Mouse (Mus musculus) fibroblast of lung, adult 2 months (primary cell): ENCODE measurements at regions not wholly inside any gene's neighbourhood (a gene's known extent, or its start where the extent isn't known, plus 50 kb on each side); places are given as distances from the start of the nearest gene placed in this dataset.
A peak's percentile ranks its signal among the peaks of the same experiment; 100 is the strongest.

Source experiments
- DNase-seq: peaks from one replicate; pipeline ENCODE4 v3.0.0-alpha.2; 2011; ENCODE audit warnings: low read depth

GRCm38 (mm10) chr3:57228400-57228799 is 73.4 kb downstream of the Tm4sf1 start:
- no peak for DNase-seq

- DNase-seq = no peak
Observed at GRCm38 (mm10) chr3:57223773-57224172, 78.0 kb downstream of the Tm4sf1 start.

DNA sequence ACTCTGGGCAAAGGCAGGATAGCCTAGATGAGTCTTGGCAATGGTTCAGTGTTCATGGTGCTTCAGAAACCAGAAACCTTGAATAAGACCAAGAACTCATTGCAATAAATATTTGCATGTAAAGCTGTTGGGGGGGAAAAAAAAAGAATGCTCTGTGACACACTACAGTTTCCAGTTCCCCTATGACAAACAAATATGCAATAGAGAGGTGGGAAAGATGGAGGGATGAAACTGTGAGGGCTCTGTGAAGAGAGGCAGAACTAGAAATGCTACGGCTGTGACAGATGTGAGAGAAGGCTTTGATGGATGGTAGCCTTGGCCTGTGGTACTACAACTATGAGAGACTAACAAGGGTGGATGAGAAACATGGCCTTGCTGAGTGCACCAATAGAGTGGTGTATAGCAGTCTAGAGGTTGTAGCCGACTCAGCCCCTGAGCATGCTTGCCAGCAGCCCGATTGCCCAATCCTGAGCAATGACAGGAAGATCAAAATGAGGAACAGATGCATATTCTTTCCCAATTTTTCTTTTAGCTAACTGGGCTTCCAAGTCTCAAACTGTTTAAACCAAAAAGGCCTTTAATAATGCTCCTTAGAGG is 79.4 kb downstream of the Tm4sf1 start:
- DNase-seq = peak; percentile 79

DNA sequence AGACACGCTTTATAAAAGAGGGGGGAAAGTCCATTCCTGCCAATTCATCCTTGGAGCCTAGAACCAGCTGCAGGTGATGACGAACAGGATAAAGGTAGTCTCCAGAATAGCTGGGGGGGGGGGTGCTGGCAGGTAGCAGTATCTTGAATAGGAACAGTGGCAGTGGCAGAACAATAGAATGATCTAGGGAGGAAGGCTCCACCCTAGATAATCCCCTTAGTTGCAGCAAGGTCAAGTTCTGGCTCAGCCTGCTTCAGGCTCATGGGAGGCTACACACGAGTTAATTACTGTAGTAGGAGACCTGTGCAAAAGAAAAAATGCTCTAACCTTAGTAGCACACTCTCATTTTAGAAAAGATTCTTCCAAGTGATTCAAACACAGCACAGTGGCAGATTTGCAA is 83.4 kb downstream of the Tm4sf1 start:
- no peak for DNase-seq

GRCm38 (mm10) chr3:57204066-57204723 is 97.6 kb downstream of the Tm4sf1 start:
- DNase-seq = peak; percentile 68

DNA sequence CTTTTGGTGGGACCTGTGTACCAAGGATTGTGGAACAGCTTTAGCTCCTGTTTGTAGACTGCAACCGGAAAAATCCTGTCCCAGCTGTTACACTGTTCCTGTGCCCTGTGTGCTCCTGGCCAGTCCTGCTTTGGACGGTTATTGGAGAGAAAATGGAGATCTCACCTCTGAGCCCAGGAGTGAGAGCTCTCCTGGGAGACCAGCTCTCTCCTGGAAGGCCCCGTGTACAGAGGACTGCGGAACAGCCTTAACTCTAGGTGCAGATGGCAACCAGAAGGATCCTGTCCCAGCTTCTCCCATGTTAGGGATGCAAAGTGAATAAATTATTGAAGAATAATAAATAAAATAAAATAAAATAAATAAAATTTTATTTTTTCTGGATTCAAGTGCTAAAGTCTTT is 98.4 kb downstream of the Tm4sf1 start:
- DNase-seq = no peak

DNA sequence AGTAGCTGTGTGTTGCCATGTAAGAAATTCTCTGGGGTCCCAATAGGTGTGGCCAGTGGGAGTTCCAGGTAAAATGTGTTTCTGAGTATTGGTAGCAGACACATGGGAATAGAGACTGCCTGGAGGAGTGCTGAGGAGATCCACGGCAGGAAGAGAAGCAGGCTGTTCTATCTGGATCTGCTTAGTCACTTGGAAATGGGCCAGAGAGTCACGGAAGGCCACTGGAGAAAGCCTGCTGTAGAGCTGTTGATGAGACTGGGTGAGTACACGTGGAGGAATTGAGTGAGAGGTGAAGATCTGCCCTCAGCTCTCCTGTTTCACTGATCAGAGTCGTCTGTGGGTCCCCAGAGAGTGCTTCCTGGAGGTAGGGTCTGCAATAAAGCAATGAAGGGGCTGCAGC is 120.2 kb downstream of the Tm4sf1 start:
- no peak for DNase-seq

- DNase-seq = no peak
Observed at GRCm38 (mm10) chr3:57153177-57153948, 148.4 kb downstream of the Tm4sf1 start.

DNA sequence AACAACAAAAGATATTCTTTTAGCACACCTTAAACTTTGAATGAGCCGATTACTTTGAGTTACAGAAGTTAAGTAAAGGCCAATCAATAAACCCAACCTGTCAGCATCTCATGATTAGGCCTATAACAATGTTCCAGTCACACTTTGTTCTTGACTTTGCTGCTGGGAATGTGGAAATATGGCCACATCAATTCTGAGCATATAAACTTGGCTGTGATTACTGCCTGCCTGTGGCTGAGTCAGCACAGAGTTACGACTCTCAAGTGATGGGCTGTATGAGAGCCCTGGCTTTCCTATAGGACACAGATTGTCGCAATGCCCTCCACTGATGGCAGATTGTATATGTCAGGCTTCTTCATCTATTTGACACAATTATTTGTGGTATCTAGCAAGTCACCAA is 152.6 kb downstream of the Tm4sf1 start:
- peak; percentile 25 for DNase-seq

- no peak for DNase-seq
Observed at GRCm38 (mm10) chr3:57136847-57137246, 164.9 kb downstream of the Tm4sf1 start.

- no peak for DNase-seq
Observed at GRCm38 (mm10) chr3:57128606-57129005, 173.2 kb downstream of the Tm4sf1 start.

- DNase-seq = peak; percentile 29
Observed at GRCm38 (mm10) chr3:57125792-57126485, 175.8 kb downstream of the Tm4sf1 start.

DNA sequence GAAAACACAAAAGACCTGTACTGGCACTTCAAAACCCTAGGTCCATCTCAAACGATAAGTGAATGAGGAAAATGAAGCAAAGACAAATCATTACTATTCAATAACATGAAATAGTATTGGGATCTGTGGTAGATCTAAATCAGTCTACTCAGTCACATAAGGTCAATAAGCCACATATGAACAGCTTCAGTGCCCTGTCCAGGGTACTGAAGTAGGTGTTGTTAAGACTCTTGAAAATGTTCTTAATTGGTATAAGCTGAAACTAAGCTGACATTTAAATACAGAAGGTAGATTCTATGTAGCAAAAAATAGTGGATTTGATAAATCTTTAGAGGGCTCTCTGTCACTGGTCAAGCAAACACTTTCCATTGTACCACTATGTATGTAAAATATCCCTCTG is 183.8 kb downstream of the Tm4sf1 start:
- DNase-seq = no peak

- DNase-seq = no peak
Observed at GRCm38 (mm10) chr3:57102254-57102653, 199.5 kb downstream of the Tm4sf1 start.

- no peak for DNase-seq
Observed at GRCm38 (mm10) chr3:57100515-57100914, 201.3 kb downstream of the Tm4sf1 start.

- no peak for DNase-seq
Observed at GRCm38 (mm10) chr3:57094936-57095335, 206.9 kb downstream of the Tm4sf1 start.

- DNase-seq = peak; percentile 52
Observed at GRCm38 (mm10) chr3:57093201-57093940, 208.4 kb downstream of the Tm4sf1 start.

- DNase-seq = peak; percentile 62
Observed at GRCm38 (mm10) chr3:57074516-57074915, 227.3 kb downstream of the Tm4sf1 start.

DNA sequence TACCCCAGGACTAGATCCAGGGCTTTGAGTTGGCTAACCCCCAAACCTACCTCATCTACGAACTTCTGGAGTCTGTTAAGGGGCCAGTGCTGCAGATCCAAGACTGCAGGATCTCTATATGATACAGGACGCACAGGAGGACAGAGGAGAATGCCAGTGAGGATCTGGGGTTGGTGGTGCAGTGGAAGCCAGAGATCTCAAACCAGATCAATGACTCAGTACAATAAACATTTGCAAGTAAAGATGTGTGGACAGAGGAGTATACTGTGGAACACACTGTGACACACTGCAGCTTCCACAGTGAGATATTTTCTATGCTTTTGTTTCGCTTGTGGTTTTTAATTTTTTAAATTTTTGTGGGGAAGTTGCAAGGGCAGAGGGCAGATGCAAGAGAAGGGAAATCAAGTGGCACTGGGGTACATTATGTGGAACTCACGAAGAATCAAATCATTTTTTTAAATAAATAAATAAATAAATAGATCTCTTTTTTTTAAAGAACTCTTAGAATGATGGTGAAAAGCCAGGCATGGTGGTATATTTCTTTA is 227.8 kb downstream of the Tm4sf1 start:
- no peak for DNase-seq

DNA sequence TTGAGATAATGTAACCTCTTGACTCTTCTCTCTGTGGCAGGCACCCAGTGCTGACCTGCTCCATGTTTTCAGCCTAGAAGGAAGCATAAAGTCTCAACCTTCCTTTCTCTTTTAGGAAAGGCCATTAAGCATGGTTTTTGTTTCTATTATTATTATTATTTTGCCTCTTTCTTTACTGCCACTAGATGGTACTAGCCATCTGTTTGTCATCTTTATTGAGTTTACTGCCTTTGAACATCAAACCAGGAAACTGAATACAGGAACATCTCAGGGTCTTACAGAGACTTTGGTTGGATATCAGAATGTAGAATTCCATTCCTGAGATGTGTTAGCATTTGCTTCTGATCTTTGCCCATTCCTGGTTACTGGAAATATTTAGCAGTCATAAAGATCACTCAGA is 268.8 kb downstream of the Tm4sf1 start:
- peak; percentile 2 for DNase-seq

- DNase-seq = no peak
Observed at GRCm38 (mm10) chr3:57018171-57018570, 283.6 kb downstream of the Tm4sf1 start.

- no peak for DNase-seq
Observed at GRCm38 (mm10) chr3:56981305-56981660, 320.5 kb downstream of the Tm4sf1 start.
